ENCODE assay signal across 8 mouse cellular contexts in the genomic region with DNA sequence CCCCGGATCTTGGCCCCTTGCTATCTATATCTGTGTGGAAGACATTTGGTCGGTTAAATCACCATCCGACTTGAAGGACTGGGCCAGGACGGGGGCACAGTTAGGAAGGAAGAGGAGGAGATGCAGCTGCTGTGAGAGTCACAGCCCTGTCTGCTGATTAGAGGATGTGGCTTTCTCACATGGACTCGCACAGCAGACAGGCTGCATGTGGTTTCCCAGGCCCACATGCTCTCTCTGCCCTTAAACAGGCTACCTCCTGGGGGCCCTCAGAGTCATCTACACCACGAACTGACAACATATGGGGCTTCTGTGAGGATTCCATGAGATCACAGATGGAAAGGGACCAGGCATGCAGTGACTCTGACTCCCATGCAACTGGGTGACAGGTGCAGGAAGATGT.
DNase-seq lines count a peak whose midpoint lies in the region; ATAC-seq lines count a peak whose summit lies in the region.

No protein-coding gene starts in this region.

- H3K4me3 ChIP-seq in heart, embryonic 10.5 days: no peak overlapping the region
- H3K4me3 ChIP-seq in forebrain, embryonic 14.5 days (ENCODE audit: low read depth, low read length): no peak overlapping the region

- no peaks in the 10 kb centered on the region for H3K27me3 ChIP-seq in heart, embryonic 10.5 days (ENCODE audit: insufficient read depth, poor library complexity, severe bottlenecking)
- H3K27me3 ChIP-seq in forebrain, embryonic 14.5 days (replicated peaks; ENCODE audit: control insufficient read depth, insufficient read depth, low read length): no peaks in the 10 kb centered on the region

- no peak overlapping the region for H3K27ac ChIP-seq in heart, embryonic 10.5 days
- no peak overlapping the region for H3K27ac ChIP-seq in forebrain, embryonic 14.5 days (ENCODE audit: low read depth, low read length)

- H3K4me1 ChIP-seq in heart, embryonic 10.5 days: peaks cover 24% of the 10 kb centered on the region
- no peaks in the 10 kb centered on the region for H3K4me1 ChIP-seq in forebrain, embryonic 14.5 days (ENCODE audit: control insufficient read depth, insufficient read depth, low read length)

- WGBS in heart, embryonic 10.5 days: 43% methylated on average over 6 of the region's 6 CpGs
- 74% methylated on average over 6 of the region's 6 CpGs for WGBS in forebrain, embryonic 14.5 days

- no peak overlapping the region for H3K9ac ChIP-seq in forebrain, embryonic 14.5 days (ENCODE audit: low read length)

- no peaks in the 10 kb centered on the region for H3K9me3 ChIP-seq in heart, embryonic 10.5 days
- H3K9me3 ChIP-seq in forebrain, embryonic 14.5 days (replicated peaks; ENCODE audit: control insufficient read depth, low read length): no peaks in the 10 kb centered on the region

- H3K36me3 ChIP-seq in heart, embryonic 10.5 days: no peaks in the 10 kb centered on the region
- no peaks in the 10 kb centered on the region for H3K36me3 ChIP-seq in forebrain, embryonic 14.5 days (ENCODE audit: control insufficient read depth, insufficient read depth, low read length)

- ATAC-seq in CD4-positive, CD25-positive, alpha-beta regulatory T cell, adult 4 months: peak; percentile 85
- ATAC-seq in forebrain, embryonic 14.5 days: no peak

- H3K4me2 ChIP-seq in forebrain, embryonic 14.5 days (ENCODE audit: low read length): no peak overlapping the region

- DNase-seq in heart, adult 11 months: peak; percentile 97
- DNase-seq in heart, embryonic 10.5 days (ENCODE audit: low spot score): no peak
- peak; percentile 90 for DNase-seq in induced T-regulatory cell, adult 2 months (ENCODE audit: low read depth)
- DNase-seq in natural killer cell, adult 2 months (ENCODE audit: low spot score in 2 of 2): peak; percentile 82 to 86
- no peak for DNase-seq in forebrain, embryonic 14.5 days (ENCODE audit: low spot score)
- no peak for DNase-seq in cerebellum, adult 11-12 months
- DNase-seq in layer of hippocampus, adult 8-10 months (ENCODE audit: low spot score in 2 of 2): no peak

Comparison
In these comparisons a context has a peak if more than half of its experiments do, and no peak if none do; other contexts are left out.
1. DNase-seq: peak in heart, adult 11 months (single experiment), induced T-regulatory cell, adult 2 months (single experiment) and natural killer cell, adult 2 months (2 of 2); none in heart, embryonic 10.5 days (single experiment), forebrain, embryonic 14.5 days (single experiment), cerebellum, adult 11-12 months (single experiment) and layer of hippocampus, adult 8-10 months (0 of 2).